ENCODE assay signal across 27 mouse cellular contexts in the genomic region with DNA sequence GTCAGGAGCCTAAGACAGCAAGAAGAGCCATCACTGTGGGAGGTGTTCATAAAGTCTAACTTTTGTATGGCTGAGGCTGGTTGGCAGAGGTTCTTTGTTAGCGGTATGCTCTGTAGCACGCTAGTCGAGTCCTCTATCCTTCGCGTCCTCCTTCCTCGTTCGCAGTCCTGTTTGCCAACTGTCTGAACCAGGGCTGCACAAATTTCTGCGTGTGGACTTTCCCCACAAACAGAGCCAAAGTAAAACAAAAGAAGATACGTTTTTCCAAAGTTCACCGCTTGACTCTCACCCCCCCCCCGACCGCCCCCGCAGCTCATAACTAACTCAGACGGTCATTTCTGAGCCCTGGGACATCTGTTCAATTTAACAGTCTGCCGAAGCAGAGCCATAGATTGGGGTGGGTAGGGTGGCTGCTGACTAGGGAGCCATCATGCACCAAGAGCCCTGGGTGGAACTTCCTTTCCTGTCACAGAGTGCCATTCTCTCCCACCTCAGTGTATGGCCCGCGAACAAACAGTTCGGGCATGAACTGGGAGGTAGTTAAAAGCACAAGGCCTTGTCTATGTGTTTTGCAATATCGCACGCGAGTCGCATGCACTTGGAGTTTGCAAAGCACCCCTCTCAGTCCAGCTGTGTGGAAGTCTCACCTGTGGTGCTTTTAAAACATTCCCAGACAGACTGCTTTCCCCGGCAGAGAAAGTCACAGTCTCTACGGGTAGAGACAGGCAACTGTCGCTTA.
DNase-seq lines count a peak whose midpoint lies in the region; ATAC-seq and TF ChIP-seq lines count a peak whose summit lies in the region.
"Had no signal": no experiment of that assay in that cellular context is flagged by ENCODE, and none has a peak within 500 bp of the region (broad histone marks: within the 10 kb centered on the region; RNA-seq: fewer than 3 reads in every experiment).

No protein-coding gene starts in this region.

- WGBS in heart, embryonic 10.5 days: 90% methylated on average over 25 of the region's 25 CpGs
- WGBS in liver, embryonic 15.5 days (ENCODE audit: insufficient replicate concordance): 76% methylated on average over 25 of the region's 25 CpGs
- 82% methylated on average over 25 of the region's 25 CpGs for WGBS in liver, embryonic 12.5 days (ENCODE audit: insufficient replicate concordance)
- 70% methylated on average over 25 of the region's 25 CpGs for WGBS in liver, postnatal 0 days (ENCODE audit: insufficient replicate concordance)
- WGBS in midbrain, embryonic 11.5 days: 94% methylated on average over 25 of the region's 25 CpGs

- no peaks in the 10 kb centered on the region for H3K27me3 ChIP-seq in heart, embryonic 10.5 days (ENCODE audit: insufficient read depth, poor library complexity, severe bottlenecking)
- peaks cover 39% of the 10 kb centered on the region for H3K27me3 ChIP-seq in liver, embryonic 15.5 days
- H3K27me3 ChIP-seq in liver, embryonic 12.5 days (replicated peaks): peaks cover 22% of the 10 kb centered on the region
- peaks cover 23% of the 10 kb centered on the region for H3K27me3 ChIP-seq in E14TG2a.4 (ENCODE audit: insufficient read depth, low read length)
- no peaks in the 10 kb centered on the region for H3K27me3 ChIP-seq in liver, postnatal 0 days (ENCODE audit: insufficient read depth, low read length)
- H3K27me3 ChIP-seq in midbrain, embryonic 11.5 days (ENCODE audit: control insufficient read depth, insufficient read depth, low read length): no peaks in the 10 kb centered on the region
- H3K27me3 ChIP-seq: embryonic facial prominence, embryonic 13.5 days; embryonic facial prominence, embryonic 15.5 days; Patski had no signal

- peak; percentile 61 for DNase-seq in heart, embryonic 10.5 days (ENCODE audit: low spot score)
- DNase-seq in heart, postnatal 25 days (ENCODE audit: low spot score): no peak
- DNase-seq in liver, postnatal 0 days: no peak
- no peak for DNase-seq in midbrain, embryonic 11.5 days (ENCODE audit: low spot score, missing footprints)
- no peak for DNase-seq in T-cell, adult 2 months (ENCODE audit: low spot score)
- DNase-seq: adrenal gland, adult 2 months; adrenal gland, postnatal 10 days; adrenal gland, postnatal 25 days; cerebellum, adult 11 months; cerebellum, adult 18-20 months; cerebellum, adult 8-10 months; cerebellum, adult 9-11 months; cerebellum, postnatal 14 days; cerebellum, postnatal 36 days; embryo, embryonic 11 days had no signal

- H3K27ac ChIP-seq in heart, embryonic 10.5 days: no peak overlapping the region
- H3K27ac ChIP-seq in liver, embryonic 15.5 days (replicated peaks): peak overlapping the region; percentile 56
- no peak overlapping the region for H3K27ac ChIP-seq in liver, embryonic 12.5 days
- peak overlapping the region; percentile 55 for H3K27ac ChIP-seq in liver, postnatal 0 days (ENCODE audit: low read depth)
- H3K27ac ChIP-seq in midbrain, embryonic 11.5 days (ENCODE audit: low read depth, low read length): no peak overlapping the region
- H3K27ac ChIP-seq: embryonic facial prominence, embryonic 13.5 days; embryonic facial prominence, embryonic 15.5 days; forebrain, embryonic 10.5 days; forebrain, embryonic 12.5 days had no signal

- no peaks in the 10 kb centered on the region for H3K9me3 ChIP-seq in heart, embryonic 10.5 days
- no peaks in the 10 kb centered on the region for H3K9me3 ChIP-seq in liver, embryonic 15.5 days (replicated peaks)
- H3K9me3 ChIP-seq in liver, embryonic 12.5 days (replicated peaks): no peaks in the 10 kb centered on the region; the same call in 1 of the 2 replicates
- no peaks in the 10 kb centered on the region for H3K9me3 ChIP-seq in E14TG2a.4 (ENCODE audit: low read length)
- no peaks in the 10 kb centered on the region for H3K9me3 ChIP-seq in liver, postnatal 0 days (ENCODE audit: low read length)
- H3K9me3 ChIP-seq in midbrain, embryonic 11.5 days (ENCODE audit: control insufficient read depth, low read length): peaks cover 3% of the 10 kb centered on the region; the same call in 1 of the 2 replicates
- H3K9me3 ChIP-seq: embryonic facial prominence, embryonic 13.5 days; embryonic facial prominence, embryonic 15.5 days; forebrain, embryonic 12.5 days had no signal

- no peak overlapping the region for H3K4me2 ChIP-seq in liver, embryonic 15.5 days
- H3K4me2 ChIP-seq in liver, embryonic 12.5 days: no peak overlapping the region
- peak overlapping the region; percentile 22; the same call in 1 of the 2 replicates for H3K4me2 ChIP-seq in liver, postnatal 0 days (ENCODE audit: low read depth, low read length)
- no peak overlapping the region for H3K4me2 ChIP-seq in midbrain, embryonic 11.5 days
- H3K4me2 ChIP-seq: embryonic facial prominence, embryonic 13.5 days; embryonic facial prominence, embryonic 15.5 days; forebrain, embryonic 12.5 days had no signal

- H3K4me1 ChIP-seq in heart, embryonic 10.5 days: peaks cover 42% of the 10 kb centered on the region
- peaks cover 43% of the 10 kb centered on the region for H3K4me1 ChIP-seq in liver, embryonic 15.5 days (replicated peaks)
- peaks cover 57% of the 10 kb centered on the region for H3K4me1 ChIP-seq in liver, embryonic 12.5 days
- H3K4me1 ChIP-seq in E14TG2a.4 (replicated peaks; ENCODE audit: low read depth, low read length): peaks cover 28% of the 10 kb centered on the region
- peaks cover 23% of the 10 kb centered on the region for H3K4me1 ChIP-seq in liver, postnatal 0 days (ENCODE audit: insufficient read depth)
- H3K4me1 ChIP-seq in midbrain, embryonic 11.5 days (ENCODE audit: control insufficient read depth, insufficient read depth, low read length): no peaks in the 10 kb centered on the region

- H3K9ac ChIP-seq in liver, embryonic 15.5 days: no peak overlapping the region
- no peak overlapping the region for H3K9ac ChIP-seq in liver, embryonic 12.5 days
- H3K9ac ChIP-seq in liver, postnatal 0 days (replicated peaks): no peak overlapping the region; the same call in 1 of the 2 replicates
- H3K9ac ChIP-seq in midbrain, embryonic 11.5 days (ENCODE audit: low read length): no peak overlapping the region
- H3K9ac ChIP-seq: embryonic facial prominence, embryonic 13.5 days; embryonic facial prominence, embryonic 15.5 days; forebrain, embryonic 12.5 days had no signal

- no peaks in the 10 kb centered on the region for H3K36me3 ChIP-seq in heart, embryonic 10.5 days
- no peaks in the 10 kb centered on the region for H3K36me3 ChIP-seq in liver, embryonic 15.5 days (replicated peaks)
- H3K36me3 ChIP-seq in liver, embryonic 12.5 days: no peaks in the 10 kb centered on the region
- H3K36me3 ChIP-seq in E14TG2a.4 (ENCODE audit: insufficient read depth, low read length): no peaks in the 10 kb centered on the region
- no peaks in the 10 kb centered on the region for H3K36me3 ChIP-seq in liver, postnatal 0 days (replicated peaks; ENCODE audit: insufficient read depth, low read length)
- H3K36me3 ChIP-seq in midbrain, embryonic 11.5 days (ENCODE audit: control insufficient read depth, insufficient read depth, low read length): no peaks in the 10 kb centered on the region
- H3K36me3 ChIP-seq: embryonic facial prominence, embryonic 13.5 days; embryonic facial prominence, embryonic 15.5 days; forebrain, embryonic 10.5 days; forebrain, embryonic 12.5 days; G1E had no signal

- TF ChIP-seq CTCF in E14TG2a.4 (conservative IDR thresholded peaks at IDR 0.05; ENCODE audit: low read length): no peak
- no peak for TF ChIP-seq CTCF in liver, postnatal 0 days (IDR thresholded peaks at IDR 0.05; ENCODE audit: low read depth)

- no peak for TF ChIP-seq EP300 in liver, postnatal 0 days (IDR thresholded peaks at IDR 0.05; ENCODE audit: low read depth)

- peak; percentile 53 for ATAC-seq in liver, embryonic 15.5 days (ENCODE audit: insufficient read depth)
- no peak for ATAC-seq in liver, embryonic 12.5 days
- peak; percentile 60 for ATAC-seq in liver, postnatal 0 days
- no peak for ATAC-seq in midbrain, embryonic 11.5 days (ENCODE audit: low FRiP score)
- ATAC-seq: forebrain, embryonic 14.5 days; forebrain, embryonic 16.5 days; Patski had no signal

- intact Hi-C loops in heart, postnatal 25 days (cut with DNase I): no loop called here

- no peak overlapping the region for H3K4me3 ChIP-seq in heart, embryonic 10.5 days
- H3K4me3 ChIP-seq in liver, embryonic 15.5 days (replicated peaks): no peak overlapping the region
- no peak overlapping the region for H3K4me3 ChIP-seq in liver, embryonic 12.5 days
- H3K4me3 ChIP-seq in E14TG2a.4 (replicated peaks; ENCODE audit: low read length): peak overlapping the region; percentile 43
- H3K4me3 ChIP-seq in liver, postnatal 0 days (ENCODE audit: low read depth, low read length): no peak overlapping the region
- no peak overlapping the region for H3K4me3 ChIP-seq in midbrain, embryonic 11.5 days (ENCODE audit: low read depth, low read length)
- H3K4me3 ChIP-seq: embryonic facial prominence, embryonic 13.5 days; embryonic facial prominence, embryonic 15.5 days; erythroblast, embryonic 14.5 days; forebrain, embryonic 10.5 days; forebrain, embryonic 12.5 days had no signal

Comparison
In these comparisons a context has a peak if more than half of its experiments do, and no peak if none do; other contexts are left out.
1. H3K27ac ChIP-seq: peak in liver, embryonic 15.5 days (single experiment) and liver, postnatal 0 days (single experiment); none in heart, embryonic 10.5 days (single experiment), liver, embryonic 12.5 days (single experiment) and midbrain, embryonic 11.5 days (single experiment).
2. ATAC-seq: peak in liver, embryonic 15.5 days (single experiment) and liver, postnatal 0 days (single experiment); none in liver, embryonic 12.5 days (single experiment) and midbrain, embryonic 11.5 days (single experiment).